Mouse (Mus musculus) heart, embryonic 13.5 days (tissue): ENCODE results near the gene Spata16. TPM values are rescaled to one million over a fixed set of nuclear protein-coding genes. Genes with fewer than 3 reads are reported as not detected.
"Not testable (repeated sequence)": the region's sequence is repeated elsewhere in the genome, so short reads cannot be mapped to it uniquely, and the experiment has no call there.

Experiments
- ATAC-seq: fragments of 200-750 bp; cut with Nextera tagmentation; 2 replicates; pipeline ENCODE4 v1.8.0; 2017; ENCODE audit warnings: moderate TSS enrichment; ENCODE audit not compliant: insufficient number of reproducible peaks, low FRiP score, low TSS enrichment; ENCODE audit errors: extremely low read depth
- H3K27ac ChIP-seq: fragments of 300-500 bp; sonication (generic); replicated peaks from 2 replicates; pipeline ENCODE4 v1.5.1; 2015; ENCODE audit warnings: moderate library complexity, mild to moderate bottlenecking, inconsistent platforms
- H3K27me3 ChIP-seq: fragments of 300-500 bp; sonication (generic); replicated peaks from 2 replicates; pipeline ENCODE4 v1.6.1; 2015; ENCODE audit warnings: mild to moderate bottlenecking, inconsistent platforms
- H3K36me3 ChIP-seq: fragments of 300-500 bp; sonication (generic); 2 replicates; pipeline ENCODE4 v1.6.1; 2015; ENCODE audit warnings: mild to moderate bottlenecking, inconsistent platforms
- H3K4me1 ChIP-seq: fragments of 300-500 bp; sonication (generic); 2 replicates; pipeline ENCODE4 v1.6.1; 2015; ENCODE audit warnings: inconsistent platforms
- H3K4me2 ChIP-seq: fragments of 300-500 bp; sonication (generic); 2 replicates; pipeline ENCODE4 v1.6.1; 2015; ENCODE audit warnings: inconsistent platforms, mild to moderate bottlenecking, moderate library complexity
- H3K4me3 ChIP-seq: fragments of 300-500 bp; sonication (generic); 2 replicates; pipeline ENCODE4 v1.5.1; 2015; ENCODE audit warnings: moderate library complexity, mild to moderate bottlenecking, inconsistent platforms
- H3K9ac ChIP-seq: fragments of 300-500 bp; sonication (generic); 2 replicates; pipeline ENCODE4 v1.6.1; 2015; ENCODE audit warnings: inconsistent platforms, mild to moderate bottlenecking, moderate library complexity
- H3K9me3 ChIP-seq: fragments of 300-500 bp; sonication (generic); 2 replicates; pipeline ENCODE4 v1.6.1; 2016; ENCODE audit warnings: inconsistent platforms
- WGBS: fragments of 180-500 bp; shearing (Covaris S2); methylation state at CpG from one replicate; pipeline ENCODE4 v1.1.7; 2015; ENCODE audit warnings: mixed read lengths; 5-methylcytosine and 5-hydroxymethylcytosine counted together
- polyA plus RNA-seq: library from polyadenylated mRNA; unstranded; fragments of >200 nt; fragmentation: Nextera tagmentation; extraction: Ambion mirVana; gene quantifications from 2 replicates; pipeline ENCODE4 v1.2.1, GENCODE M21; 2015

Gene Spata16
- not detected in 2 replicates for polyA plus RNA-seq

- no peak within 1 kb of the TSS for H3K4me2 ChIP-seq
- H3K27me3 ChIP-seq = no peaks in the 10 kb centered on the region
- H3K4me3 ChIP-seq = no peak within 1 kb of the TSS
- no peak within 1 kb of the TSS for H3K9ac ChIP-seq
- no peak within 1 kb of the TSS for H3K27ac ChIP-seq
- no peaks in the 10 kb centered on the region for H3K36me3 ChIP-seq
- no peaks in the 10 kb centered on the region for H3K4me1 ChIP-seq
- H3K9me3 ChIP-seq = no peaks in the 10 kb centered on the region
- ATAC-seq = no peak
- 53% methylated on average over 11 of the region's 11 CpGs for WGBS
These were observed at the start of gene Spata16 for GRCm38 (mm10) chr3:26637402-26637801. Gene Spata16, plus strand, starts transcription at chr3:26637620.

GRCm38 (mm10) chr3:26604861-26605260, 32.6 kb upstream of the Spata16 start:
- Histone ChIP-seq H3K36me3 (no peaks in the 10 kb centered on the region), H3K4me2 (no peak overlapping the region), H3K9me3 (no peaks in the 10 kb centered on the region), H3K4me3 (no peak overlapping the region), H3K4me1 (no peaks in the 10 kb centered on the region), H3K9ac (no peak overlapping the region), H3K27me3 (no peaks in the 10 kb centered on the region), H3K27ac (no peak overlapping the region)
- WGBS = 81% methylated on average over 1 of the region's 1 CpGs
- no peak for ATAC-seq

DNA sequence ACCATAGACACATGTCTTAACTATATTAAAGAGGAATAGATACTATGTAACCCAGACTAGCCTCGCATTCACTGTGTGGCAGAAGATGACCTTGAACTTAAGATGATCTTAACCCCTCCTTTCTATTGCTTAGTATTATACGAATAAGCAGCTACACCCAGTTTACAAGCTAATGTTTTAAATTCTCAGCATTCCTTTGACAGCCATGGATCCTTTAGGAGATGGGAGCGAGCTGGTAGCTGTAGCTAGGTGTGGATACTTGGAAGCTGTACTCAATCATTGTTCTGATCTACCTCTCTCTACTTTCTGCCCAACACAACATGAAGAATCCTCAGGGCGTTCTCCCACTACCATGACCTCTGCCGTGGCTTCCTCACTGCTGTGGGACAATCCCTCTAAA, 28.9 kb upstream of the Spata16 start:
- 79% methylated on average over 5 of the region's 5 CpGs for WGBS
- no peak overlapping the region for H3K27ac ChIP-seq
- no peaks in the 10 kb centered on the region for H3K27me3 ChIP-seq
- no peaks in the 10 kb centered on the region for H3K9me3 ChIP-seq
- no peaks in the 10 kb centered on the region for H3K4me1 ChIP-seq
- no peak overlapping the region for H3K4me3 ChIP-seq
- H3K4me2 ChIP-seq = no peak overlapping the region
- no peaks in the 10 kb centered on the region for H3K36me3 ChIP-seq
- no peak for ATAC-seq
- H3K9ac ChIP-seq = no peak overlapping the region

GRCm38 (mm10) chr3:26639214-26639613, 1.8 kb downstream of the Spata16 start:
- H3K9me3 ChIP-seq = no peaks in the 10 kb centered on the region
- 74% methylated on average over 9 of the region's 9 CpGs for WGBS
- H3K9ac ChIP-seq = no peak overlapping the region
- H3K27ac ChIP-seq = no peak overlapping the region
- H3K4me2 ChIP-seq = no peak overlapping the region
- no peak overlapping the region for H3K4me3 ChIP-seq
- no peak for ATAC-seq
- no peaks in the 10 kb centered on the region for H3K4me1 ChIP-seq
- no peaks in the 10 kb centered on the region for H3K27me3 ChIP-seq
- H3K36me3 ChIP-seq = no peaks in the 10 kb centered on the region

GRCm38 (mm10) chr3:26639851-26640250, 2.4 kb downstream of the Spata16 start:
- no peak overlapping the region for H3K4me2 ChIP-seq
- H3K27me3 ChIP-seq = no peaks in the 10 kb centered on the region
- 77% methylated on average over 8 of the region's 8 CpGs for WGBS
- H3K9ac ChIP-seq = no peak overlapping the region
- H3K36me3 ChIP-seq = no peaks in the 10 kb centered on the region
- no peaks in the 10 kb centered on the region for H3K4me1 ChIP-seq
- no peak for ATAC-seq
- no peak overlapping the region for H3K4me3 ChIP-seq
- H3K9me3 ChIP-seq = no peaks in the 10 kb centered on the region
- H3K27ac ChIP-seq = no peak overlapping the region

- no peak overlapping the region for H3K9ac ChIP-seq
- no peaks in the 10 kb centered on the region for H3K36me3 ChIP-seq
- ATAC-seq = no peak
- no peak overlapping the region for H3K4me2 ChIP-seq
- H3K27ac ChIP-seq = no peak overlapping the region
- no peaks in the 10 kb centered on the region for H3K27me3 ChIP-seq
- H3K4me3 ChIP-seq = no peak overlapping the region
- H3K9me3 ChIP-seq = no peaks in the 10 kb centered on the region
- no peaks in the 10 kb centered on the region for H3K4me1 ChIP-seq
- 74% methylated on average over 8 of the region's 8 CpGs for WGBS
These were observed 3.1 kb downstream of the Spata16 start for GRCm38 (mm10) chr3:26640321-26641075.

- no peaks in the 10 kb centered on the region for H3K36me3 ChIP-seq
- no peaks in the 10 kb centered on the region for H3K4me1 ChIP-seq
- H3K27ac ChIP-seq = no peak overlapping the region
- no peak for ATAC-seq
- WGBS = 76% methylated on average over 15 of the region's 15 CpGs
- no peak overlapping the region for H3K4me2 ChIP-seq
- H3K9ac ChIP-seq = no peak overlapping the region
- no peaks in the 10 kb centered on the region for H3K9me3 ChIP-seq
- H3K27me3 ChIP-seq = no peaks in the 10 kb centered on the region
- H3K4me3 ChIP-seq = no peak overlapping the region
These were observed 4.2 kb downstream of the Spata16 start for GRCm38 (mm10) chr3:26641351-26642249.

GRCm38 (mm10) chr3:26644136-26644535, 6.7 kb downstream of the Spata16 start:
- ATAC-seq = no peak
- Histone ChIP-seq H3K27me3 (no peaks in the 10 kb centered on the region), H3K4me1 (no peaks in the 10 kb centered on the region), H3K9ac (no peak overlapping the region), H3K9me3 (no peaks in the 10 kb centered on the region), H3K4me3 (no peak overlapping the region), H3K27ac (no peak overlapping the region), H3K36me3 (no peaks in the 10 kb centered on the region), H3K4me2 (no peak overlapping the region)
- 71% methylated on average over 1 of the region's 1 CpGs for WGBS

GRCm38 (mm10) chr3:26646834-26647233, 9.4 kb downstream of the Spata16 start:
- Histone ChIP-seq H3K27ac (no peak overlapping the region), H3K4me3 (no peak overlapping the region), H3K36me3 (no peaks in the 10 kb centered on the region), H3K4me1 (no peaks in the 10 kb centered on the region), H3K9me3 (no peaks in the 10 kb centered on the region), H3K27me3 (no peaks in the 10 kb centered on the region), H3K9ac (no peak overlapping the region), H3K4me2 (no peak overlapping the region)
- no peak for ATAC-seq
- 68% methylated on average over 7 of the region's 7 CpGs for WGBS

DNA sequence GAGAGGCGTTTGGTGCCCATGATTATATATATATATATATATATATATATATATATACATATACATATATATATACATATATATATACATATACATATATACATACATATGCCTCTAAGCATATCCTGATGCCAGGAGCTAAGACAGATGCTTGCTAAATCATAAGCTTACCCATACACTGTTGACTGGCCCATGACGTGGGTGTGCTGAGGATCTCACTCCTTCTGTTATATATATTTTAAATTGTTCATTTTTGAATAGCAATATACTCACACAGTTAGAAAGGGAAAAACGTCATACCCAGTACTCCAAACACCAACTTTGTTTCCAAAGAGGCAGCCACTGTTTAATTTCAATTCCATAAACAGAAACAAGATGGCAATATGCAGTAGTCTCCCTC, 48.4 kb downstream of the Spata16 start:
- no peak overlapping the region for H3K9ac ChIP-seq
- no peaks in the 10 kb centered on the region for H3K27me3 ChIP-seq
- H3K4me3 ChIP-seq = no peak overlapping the region
- ATAC-seq = no peak
- no peaks in the 10 kb centered on the region for H3K9me3 ChIP-seq
- no peak overlapping the region for H3K4me2 ChIP-seq
- no peaks in the 10 kb centered on the region for H3K4me1 ChIP-seq
- no peak overlapping the region for H3K27ac ChIP-seq
- no peaks in the 10 kb centered on the region for H3K36me3 ChIP-seq
- WGBS = 65% methylated on average over 3 of the region's 3 CpGs

DNA sequence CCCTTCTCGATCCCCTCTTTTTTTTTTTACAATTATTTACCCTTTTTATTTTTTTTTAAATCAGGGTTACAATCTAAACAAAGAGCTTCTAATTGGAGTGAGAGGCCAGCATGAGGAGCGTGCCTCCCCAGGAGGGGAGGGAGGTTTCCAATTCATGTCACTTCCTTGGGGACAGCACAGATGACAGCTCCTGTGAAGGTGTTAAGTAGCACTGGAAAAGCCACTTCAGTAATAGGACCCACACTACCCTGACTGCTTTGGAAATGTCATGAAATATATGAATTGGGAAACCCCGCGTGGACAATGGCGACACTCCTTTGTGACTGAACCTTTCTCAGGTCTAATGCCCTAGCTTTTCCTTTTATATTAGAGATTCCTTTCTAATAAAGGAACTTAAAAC, 72.1 kb downstream of the Spata16 start:
- not testable (repeated sequence) for H3K4me3 ChIP-seq, H3K27ac ChIP-seq, H3K27me3 ChIP-seq, H3K36me3 ChIP-seq, H3K9ac ChIP-seq, ATAC-seq, H3K9me3 ChIP-seq, H3K4me1 ChIP-seq, H3K4me2 ChIP-seq
- WGBS = 68% methylated on average over 5 of the region's 5 CpGs
